Mouse (Mus musculus) cortical plate, adult 2 months (tissue): ENCODE measurements around the gene Sulf2. TPM values are rescaled to one million over a fixed set of nuclear protein-coding genes. Genes with fewer than 3 reads are reported as not detected.
A peak's percentile ranks its signal among the peaks of the same experiment; 100 is the strongest.
"Not testable (repeated sequence)": the region's sequence is repeated elsewhere in the genome, so short reads cannot be mapped to it uniquely, and the experiment has no call there.

Experiments
- H3K27ac ChIP-seq: fragments of 200-500 bp; 2 replicates; pipeline ENCODE4 v1.5.1; 2012; ENCODE audit warnings: low read length, control low read depth, inconsistent platforms; ENCODE audit not compliant: insufficient read depth
- H3K4me1 ChIP-seq: fragments of 200-500 bp; 2 replicates; pipeline ENCODE4 v1.6.1; 2011; ENCODE audit warnings: low read length; ENCODE audit not compliant: control insufficient read depth, insufficient read depth
- H3K4me3 ChIP-seq: fragments of 200-500 bp; 2 replicates; pipeline ENCODE4 v1.5.1; 2011; ENCODE audit warnings: mild to moderate bottlenecking, low read length, control low read depth; ENCODE audit not compliant: insufficient read depth
- CTCF ChIP-seq: fragments of 200-500 bp; IDR thresholded peaks from 2 replicates; pipeline ENCODE4 v1.5.1; 2011; ENCODE audit warnings: mild to moderate bottlenecking, control low read depth, low read length; ENCODE audit not compliant: insufficient read depth; ENCODE audit errors: extremely low read depth
- POLR2A ChIP-seq: fragments of 200-500 bp; IDR thresholded peaks from 2 replicates; pipeline ENCODE4 v1.6.1; 2011; ENCODE audit warnings: mild to moderate bottlenecking, low read length, control low read depth; ENCODE audit not compliant: insufficient read depth; ENCODE audit errors: extremely low read depth
- polyA plus RNA-seq: library from polyadenylated mRNA; depleted of rRNA; stranded (reverse); fragments of >200 nt; gene quantifications from 2 replicates; pipeline ENCODE4 v1.2.3, GENCODE M21; 2012; rRNA removed

Sulf2 gene
- polyA plus RNA-seq, result 69.5 and 75.0 TPM in 2 replicates

GRCm38 (mm10) chr2:166155454-166155815 is at the start of gene Sulf2:
Gene Sulf2 (minus strand): TSS chr2:166155663.
- Histone ChIP-seq H3K4me3 (peak within 1 kb of the TSS; percentile 53), H3K27ac (peak within 1 kb of the TSS; percentile 89), H3K4me1 (peaks cover 4% of the 10 kb centered on the region)
- 0 out of 2 replicates have a peak, but pooled peaks have one; percentile 10 for TF ChIP-seq POLR2A
- TF ChIP-seq CTCF, result peak; percentile 61

- Histone ChIP-seq H3K4me1 (no peaks in the 10 kb centered on the region), H3K27ac (no peak overlapping the region), H3K4me3 (no peak overlapping the region)
- no peak for TF ChIP-seq POLR2A
- TF ChIP-seq CTCF, result no peak
These were observed 48.7 kb upstream of the Sulf2 start for GRCm38 (mm10) chr2:166204174-166204573.

- Histone ChIP-seq H3K27ac (no peak overlapping the region), H3K4me3 (no peak overlapping the region), H3K4me1 (no peaks in the 10 kb centered on the region)
- no peak for TF ChIP-seq POLR2A
- no peak for TF ChIP-seq CTCF
These were observed 48.2 kb upstream of the Sulf2 start for GRCm38 (mm10) chr2:166203647-166204046.

DNA sequence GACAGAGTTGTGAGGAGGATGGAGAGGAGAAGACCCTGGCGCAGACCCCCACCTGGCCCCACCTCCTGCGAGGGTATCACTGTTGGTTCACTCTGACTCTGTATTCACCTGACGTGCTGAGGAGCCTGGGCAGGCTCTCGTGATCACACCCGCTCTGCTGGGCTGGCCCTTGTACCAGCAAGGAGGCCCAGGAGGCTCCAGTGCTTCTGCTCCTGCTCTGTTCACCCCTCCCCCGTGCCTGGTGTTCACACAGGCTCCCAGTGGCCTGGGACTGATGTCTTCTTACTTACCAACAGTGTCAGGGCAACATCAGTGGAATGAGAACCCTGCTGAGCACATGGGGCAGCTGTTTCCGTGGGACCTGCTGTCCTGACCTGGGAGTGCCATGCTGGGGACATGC is 42.5 kb upstream of the Sulf2 start:
- no peaks in the 10 kb centered on the region for H3K4me1 ChIP-seq
- TF ChIP-seq POLR2A, result no peak
- TF ChIP-seq CTCF, result no peak
- H3K4me3 ChIP-seq, result no peak overlapping the region
- H3K27ac ChIP-seq, result no peak overlapping the region

DNA sequence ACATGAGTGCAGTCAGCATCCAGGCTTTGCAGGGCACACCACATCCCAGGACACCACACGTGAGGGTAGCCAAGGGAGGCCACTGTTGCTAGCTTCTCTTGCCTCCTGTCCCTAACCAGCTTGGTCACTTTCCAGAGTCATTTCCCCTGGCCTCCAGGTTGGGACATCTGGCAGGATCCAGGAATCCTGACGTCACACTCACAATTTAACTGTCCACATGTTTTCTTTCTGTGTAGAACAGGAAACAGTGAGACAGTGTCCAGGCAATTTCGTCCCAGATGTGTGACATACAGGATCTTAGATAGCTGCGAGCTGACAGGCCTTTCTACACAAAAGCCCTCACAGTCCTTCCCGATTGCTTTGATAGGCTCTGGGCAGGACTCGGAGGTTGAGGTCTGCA is 41.6 kb upstream of the Sulf2 start:
- Histone ChIP-seq H3K4me3 (no peak overlapping the region), H3K27ac (no peak overlapping the region), H3K4me1 (no peaks in the 10 kb centered on the region)
- TF ChIP-seq POLR2A (no peak), CTCF (no peak)

- TF ChIP-seq CTCF, result no peak
- TF ChIP-seq POLR2A, result no peak
- Histone ChIP-seq H3K4me3 (no peak overlapping the region), H3K4me1 (no peaks in the 10 kb centered on the region), H3K27ac (no peak overlapping the region)
These were observed 40.8 kb upstream of the Sulf2 start for GRCm38 (mm10) chr2:166196080-166196786.

- TF ChIP-seq POLR2A (no peak), CTCF (no peak)
- Histone ChIP-seq H3K4me1 (no peaks in the 10 kb centered on the region), H3K4me3 (no peak overlapping the region), H3K27ac (no peak overlapping the region)
These were observed 39.6 kb upstream of the Sulf2 start for GRCm38 (mm10) chr2:166195041-166195440.

DNA sequence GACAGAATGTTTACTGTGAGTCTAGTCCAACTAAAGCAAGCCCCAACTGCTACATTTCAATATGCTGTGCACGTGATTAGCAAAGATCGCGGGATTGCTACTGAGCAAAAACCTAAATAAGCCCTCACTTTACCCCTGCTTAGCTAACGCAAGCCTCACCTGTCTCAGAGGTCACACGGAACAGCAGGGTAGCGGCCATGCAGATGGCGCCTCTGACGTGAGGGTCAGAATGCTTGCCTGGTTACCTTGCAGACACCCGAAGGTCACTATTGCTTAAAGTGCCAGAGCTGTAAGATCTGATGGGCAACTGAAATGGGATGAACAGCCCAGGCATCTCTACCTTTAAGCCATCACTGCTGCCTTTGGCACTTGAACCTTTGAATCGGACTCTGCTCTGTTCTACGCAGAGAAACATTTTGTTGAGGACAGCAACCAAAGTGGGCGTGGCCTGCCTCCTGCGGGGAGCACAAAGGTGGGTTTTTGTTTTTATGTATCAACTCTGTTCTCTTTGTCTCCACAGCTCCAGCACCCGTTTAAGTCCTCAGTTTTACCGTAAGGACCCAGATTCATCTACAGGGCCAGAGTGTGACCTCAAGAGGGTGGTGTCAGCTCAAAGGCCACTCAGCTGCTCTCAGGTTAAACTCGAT is 38.8 kb upstream of the Sulf2 start:
- TF ChIP-seq POLR2A (no peak), CTCF (no peak)
- H3K4me1 ChIP-seq, result no peaks in the 10 kb centered on the region
- H3K27ac ChIP-seq, result no peak overlapping the region
- no peak overlapping the region for H3K4me3 ChIP-seq

DNA sequence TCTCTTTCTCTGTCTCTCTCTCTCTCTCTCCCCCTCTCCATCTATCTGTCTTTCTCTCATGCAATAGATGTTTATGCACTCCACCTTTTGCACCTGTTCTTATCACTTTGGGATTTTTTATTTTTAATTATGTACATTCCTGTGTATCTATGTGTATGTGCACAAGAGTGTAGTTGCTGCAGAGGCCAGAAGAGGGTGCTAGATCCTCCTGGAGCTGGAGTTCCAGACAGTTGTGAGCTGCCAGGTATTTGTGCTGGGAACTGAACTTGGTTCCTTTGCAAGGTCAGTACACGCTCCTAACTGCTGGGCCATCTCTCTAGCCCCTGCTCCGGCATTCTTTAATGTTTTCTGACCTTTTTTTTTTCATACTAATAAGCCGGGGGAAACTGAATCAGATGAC is 38.0 kb upstream of the Sulf2 start:
- Histone ChIP-seq H3K27ac (no peak overlapping the region), H3K4me1 (no peaks in the 10 kb centered on the region), H3K4me3 (no peak overlapping the region)
- TF ChIP-seq POLR2A (no peak), CTCF (no peak)

GRCm38 (mm10) chr2:166190816-166191215 is 35.4 kb upstream of the Sulf2 start:
- Histone ChIP-seq H3K27ac (no peak overlapping the region), H3K4me1 (no peaks in the 10 kb centered on the region), H3K4me3 (no peak overlapping the region)
- TF ChIP-seq POLR2A (no peak), CTCF (no peak)

DNA sequence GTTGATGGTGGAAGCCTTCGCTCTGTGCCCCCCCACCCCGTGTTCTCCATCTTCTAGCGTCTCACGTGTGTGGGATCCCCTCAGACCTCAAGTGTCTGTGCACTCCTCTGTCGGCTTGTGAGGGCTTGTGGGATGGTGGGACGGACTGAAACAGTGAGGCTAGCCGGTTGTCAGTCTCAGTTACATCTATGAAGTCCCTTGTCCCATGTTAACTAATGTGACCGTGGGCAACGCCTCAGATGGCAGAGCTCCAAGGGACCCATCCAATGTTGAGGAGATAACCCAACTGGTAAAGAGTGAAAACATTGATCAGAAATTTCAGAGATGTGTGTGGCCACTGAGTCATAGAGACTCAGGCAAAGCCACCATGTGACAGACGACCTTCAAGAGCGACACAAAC is 33.7 kb upstream of the Sulf2 start:
- Histone ChIP-seq H3K27ac (no peak overlapping the region), H3K4me3 (no peak overlapping the region), H3K4me1 (no peaks in the 10 kb centered on the region)
- TF ChIP-seq POLR2A (no peak), CTCF (no peak)

- H3K4me3 ChIP-seq, H3K4me1 ChIP-seq, H3K27ac ChIP-seq: not testable (repeated sequence)
These were observed 32.5 kb upstream of the Sulf2 start for GRCm38 (mm10) chr2:166187874-166188453.

GRCm38 (mm10) chr2:166187319-166187718 is 31.9 kb upstream of the Sulf2 start:
- H3K4me3 ChIP-seq, H3K4me1 ChIP-seq, H3K27ac ChIP-seq: not testable (repeated sequence)
